Mouse (Mus musculus): Measurements from ENCODE around the gene Stap2. TPM values are rescaled to one million over a fixed set of nuclear protein-coding genes. Genes with fewer than 3 reads are reported as not detected.

Stap2 gene
- 6.9 and 7.3 TPM in 2 replicates for polyA plus RNA-seq (2012; rRNA removed)

GRCm38 (mm10) chr17:56005415-56006061 lies at the start of gene Stap2, which contains the start of gene Mpnd:
Gene Stap2, minus strand, starts transcription at chr17:56005584.
Gene Mpnd, plus strand, starts transcription at chr17:56005711.

GRCm38 (mm10) chr17:56040030-56040856 lies 34.9 kb upstream of the Stap2 start, which contains the start of gene Chaf1a:
Gene Chaf1a, plus strand, starts transcription at chr17:56040439.

GRCm38 (mm10) chr17:56036176-56036900 lies 31.0 kb upstream of the Stap2 start, which contains the start of gene Sh3gl1:
Gene Sh3gl1, minus strand, starts transcription at chr17:56036635.

GRCm38 (mm10) chr17:55986030-55986961 lies 19.1 kb downstream of the Stap2 start, which contains the start of gene Fsd1:
Gene Fsd1, plus strand, starts transcription at chr17:55986509.

GRCm38 (mm10) chr17:55969966-55970891 lies 35.2 kb downstream of the Stap2 start, which contains the start of gene Shd:
Gene Shd, plus strand, starts transcription at chr17:55970467.

GRCm38 (mm10) chr17:55958918-55959728 lies 46.3 kb downstream of the Stap2 start, which contains the start of gene Yju2:
Gene Yju2, plus strand, starts transcription at chr17:55959099.

GRCm38 (mm10) chr17:55952447-55953027 lies 52.8 kb downstream of the Stap2 start, which contains the start of gene Ebi3:
Gene Ebi3, plus strand, starts transcription at chr17:55952640.

GRCm38 (mm10) chr17:55949400-55949799 lies 56.0 kb downstream of the Stap2 start, which contains the start of gene Zfp119b:
Gene Zfp119b, minus strand, starts transcription at chr17:55949500.

Other genes starting within 250 kb of the Stap2 start
- 4.8 and 5.3 TPM in 2 replicates for gene Zfp119a, start 126.7 kb downstream of the Stap2 start, polyA plus RNA-seq (2012; rRNA removed)
- gene Zfp959, start 113.5 kb downstream of the Stap2 start, polyA plus RNA-seq (2012; rRNA removed) = 8.7 and 9.5 TPM in 2 replicates
- 3.4 TPM in 2 replicates for gene Zfp119b, start 56.1 kb downstream of the Stap2 start, polyA plus RNA-seq (2012; rRNA removed)
- gene Ebi3, start 52.9 kb downstream of the Stap2 start, polyA plus RNA-seq (2012; rRNA removed) = 6.0 and 6.1 TPM in 2 replicates
- gene Yju2, start 46.5 kb downstream of the Stap2 start, polyA plus RNA-seq (2012; rRNA removed) = 12.9 and 13.3 TPM in 2 replicates
- gene Shd, start 35.1 kb downstream of the Stap2 start, polyA plus RNA-seq (2012; rRNA removed) = 179 and 193 TPM in 2 replicates
- 171 and 177 TPM in 2 replicates for gene Fsd1, start 19.1 kb downstream of the Stap2 start, polyA plus RNA-seq (2012; rRNA removed)
- gene Mpnd, start 127 bp upstream of the Stap2 start, polyA plus RNA-seq (2012; rRNA removed) = 185 and 189 TPM in 2 replicates
- gene Sh3gl1, start 31.1 kb upstream of the Stap2 start, polyA plus RNA-seq (2012; rRNA removed) = 86.0 and 90.7 TPM in 2 replicates
- 5.3 TPM in 2 replicates for gene Chaf1a, start 34.9 kb upstream of the Stap2 start, polyA plus RNA-seq (2012; rRNA removed)
- 105 and 110 TPM in 2 replicates for gene Ubxn6, start 69.4 kb upstream of the Stap2 start, polyA plus RNA-seq (2012; rRNA removed)
- 124 and 126 TPM in 2 replicates for gene Hdgfl2, start 74.0 kb upstream of the Stap2 start, polyA plus RNA-seq (2012; rRNA removed)
- gene Plin4, start 104.2 kb upstream of the Stap2 start, polyA plus RNA-seq (2012; rRNA removed) = 0.66 and 0.68 TPM in 2 replicates
- gene Plin5, start 112.0 kb upstream of the Stap2 start, polyA plus RNA-seq (2012; rRNA removed) = 1.9 and 2.1 TPM in 2 replicates
- gene Lrg1, start 116.4 kb upstream of the Stap2 start, polyA plus RNA-seq (2012; rRNA removed) = 0.06 and 0.41 TPM in 2 replicates
- 45.5 and 51.8 TPM in 2 replicates for gene Sema6b, start 134.8 kb upstream of the Stap2 start, polyA plus RNA-seq (2012; rRNA removed)
- 9.4 and 10.4 TPM in 2 replicates for gene Tnfaip8l1, start 156.9 kb upstream of the Stap2 start, polyA plus RNA-seq (2012; rRNA removed)
- gene Mydgf, start 178.3 kb upstream of the Stap2 start, polyA plus RNA-seq (2012; rRNA removed) = 47.7 and 52.9 TPM in 2 replicates
- gene Dpp9, start 213.3 kb upstream of the Stap2 start, polyA plus RNA-seq (2012; rRNA removed) = 40.3 and 41.4 TPM in 2 replicates